Mouse (Mus musculus) neural tube, embryonic 10.5 days (tissue): Measurements from ENCODE around the gene Nol10.
"Not testable (repeated sequence)": the region's sequence is repeated elsewhere in the genome, so short reads cannot be mapped to it uniquely, and the experiment has no call there.

Experiments
- DNase-seq: peaks from one replicate; pipeline ENCODE4 v3.0.0-alpha.2; 2017; ENCODE audit warnings: low spot score; ENCODE audit errors: extremely low spot score

Gene Nol10

GRCm38 (mm10) chr12:17455096-17455495 is 106.8 kb downstream of the Nol10 start:
- no peak for DNase-seq

GRCm38 (mm10) chr12:17459223-17459622 is 111.0 kb downstream of the Nol10 start:
- not testable (repeated sequence) for DNase-seq

GRCm38 (mm10) chr12:17463706-17464105 is 115.4 kb downstream of the Nol10 start:
- no peak for DNase-seq

- DNase-seq: not testable (repeated sequence)
Observed at GRCm38 (mm10) chr12:17464550-17464949, 116.3 kb downstream of the Nol10 start.

- no peak for DNase-seq
Observed at GRCm38 (mm10) chr12:17466791-17467190, 118.5 kb downstream of the Nol10 start.

GRCm38 (mm10) chr12:17468359-17468758 is 120.1 kb downstream of the Nol10 start:
- no peak for DNase-seq

GRCm38 (mm10) chr12:17469869-17470268 is 121.6 kb downstream of the Nol10 start:
- no peak for DNase-seq

- DNase-seq: not testable (repeated sequence)
Observed at GRCm38 (mm10) chr12:17470528-17470927, 122.3 kb downstream of the Nol10 start.

GRCm38 (mm10) chr12:17471405-17471804 is 123.1 kb downstream of the Nol10 start:
- no peak for DNase-seq

GRCm38 (mm10) chr12:17473128-17473527 is 124.9 kb downstream of the Nol10 start:
- no peak for DNase-seq

GRCm38 (mm10) chr12:17473862-17474261 is 125.6 kb downstream of the Nol10 start:
- no peak for DNase-seq

GRCm38 (mm10) chr12:17474681-17475080 is 126.4 kb downstream of the Nol10 start:
- DNase-seq: no peak

GRCm38 (mm10) chr12:17475146-17475545 is 126.9 kb downstream of the Nol10 start:
- no peak for DNase-seq

- DNase-seq: no peak
Observed at GRCm38 (mm10) chr12:17478196-17478595, 129.9 kb downstream of the Nol10 start.

GRCm38 (mm10) chr12:17478856-17479255 is 130.6 kb downstream of the Nol10 start:
- no peak for DNase-seq
